Mouse (Mus musculus) hindlimb bud, embryonic 11.5 days (tissue): ENCODE data around the gene Mcoln2.

ENCODE experiments used
- DNase-seq: peaks from one replicate; pipeline ENCODE4 v3.0.0-alpha.2; 2012; ENCODE audit warnings: low read depth, low spot score; ENCODE audit errors: extremely low spot score

Mcoln2 gene

GRCm38 (mm10) chr3:146149156-146150057 is at the start of gene Mcoln2:
Gene Mcoln2 (plus strand): TSS chr3:146149833.
- DNase-seq: no peak

GRCm38 (mm10) chr3:146099925-146100324 is 49.7 kb upstream of the Mcoln2 start:
- DNase-seq: no peak

- no peak for DNase-seq
Measured at GRCm38 (mm10) chr3:146102049-146102448, 47.6 kb upstream of the Mcoln2 start.

DNA sequence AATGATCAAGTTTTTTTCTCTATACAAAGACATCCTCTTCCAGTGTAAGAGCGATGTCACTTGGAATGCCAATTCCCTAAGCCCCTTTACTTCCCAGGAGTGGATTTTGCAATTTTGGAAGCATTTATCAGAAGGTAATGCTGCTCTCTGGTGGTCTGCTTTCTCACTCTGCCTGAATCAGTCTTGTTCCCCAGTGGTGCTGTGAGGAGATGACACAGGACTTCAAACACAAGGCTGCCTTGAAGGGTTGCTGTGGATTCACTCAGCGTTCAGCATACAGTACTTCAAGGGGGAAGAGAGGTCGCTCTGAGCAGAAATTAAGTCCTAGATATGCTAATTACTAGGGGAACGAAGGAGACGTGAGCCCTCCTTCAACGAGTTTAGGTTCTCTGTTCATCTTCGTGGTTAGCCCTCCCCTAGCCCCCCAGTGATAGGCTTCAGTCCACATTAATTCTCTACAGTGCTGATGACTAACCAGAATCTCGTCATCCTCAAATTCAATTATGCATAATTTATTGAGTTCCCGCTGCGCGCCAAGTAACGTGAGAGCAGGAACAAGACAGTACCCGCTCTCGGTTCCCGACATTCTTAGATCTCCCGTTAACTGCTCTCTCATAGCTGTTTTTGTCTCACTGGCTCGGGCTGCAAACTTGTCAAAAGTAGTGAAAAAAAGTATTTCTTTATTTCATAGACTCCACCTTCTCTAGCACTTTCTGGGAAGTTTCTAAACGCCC is 42.4 kb upstream of the Mcoln2 start:
- DNase-seq: no peak

DNA sequence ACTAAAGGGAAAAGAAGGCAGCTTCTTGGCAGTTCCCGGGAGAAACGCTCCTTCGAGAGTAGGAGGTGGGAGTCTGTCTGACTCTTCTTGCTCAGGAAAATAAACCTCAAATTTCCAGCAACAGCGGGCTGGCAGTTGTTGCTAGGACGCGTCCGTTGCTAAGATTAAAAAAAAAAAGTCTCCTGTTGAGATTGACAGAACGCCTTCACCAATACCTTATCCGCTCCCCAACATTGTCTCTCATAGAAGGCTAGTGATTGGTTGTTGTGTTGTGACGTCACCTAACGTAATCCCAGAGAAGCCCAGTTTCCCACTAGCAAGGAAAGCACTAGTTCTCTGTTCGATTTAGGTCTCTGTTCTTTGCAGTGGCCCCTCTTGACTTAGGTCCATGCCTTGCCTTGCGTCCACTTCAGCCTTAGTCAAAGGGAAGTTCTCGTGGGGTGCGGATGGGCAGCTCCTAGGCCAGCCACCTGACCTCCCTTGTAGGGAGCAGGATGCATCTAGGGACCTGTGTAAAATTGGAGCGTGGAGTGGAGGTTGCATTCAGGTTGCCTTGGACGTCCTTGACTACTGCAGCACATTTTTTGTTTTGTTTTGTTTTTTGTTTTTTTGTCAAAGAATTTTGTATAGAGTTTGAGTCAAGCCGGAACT is 41.6 kb upstream of the Mcoln2 start, which contains the start of gene Wdr63:
TSS of gene Wdr63 (minus strand) at position 210 of the 651 bp plus-strand sequence.
- DNase-seq: peak; percentile 88

DNA sequence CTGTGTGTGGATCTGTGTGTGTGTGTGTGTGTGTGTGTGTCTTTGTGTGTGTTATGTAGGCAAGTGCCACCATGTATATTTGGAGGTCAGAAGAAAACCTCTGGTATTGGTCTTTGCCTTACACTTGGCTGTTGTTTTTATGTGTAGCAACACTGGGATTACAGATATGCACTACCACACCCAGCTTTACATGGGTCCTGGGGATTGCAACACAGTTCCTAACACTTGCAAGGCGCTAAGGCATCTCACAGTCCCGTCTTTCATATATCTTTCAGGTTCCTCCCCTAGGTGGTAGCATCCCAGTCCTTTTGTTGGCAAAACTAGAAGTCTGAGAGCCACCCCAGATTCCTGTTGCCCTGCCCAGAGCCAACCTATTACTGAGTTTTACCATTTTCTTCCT is 40.7 kb upstream of the Mcoln2 start:
- DNase-seq: no peak

- no peak for DNase-seq
Measured at GRCm38 (mm10) chr3:146110358-146110757, 39.3 kb upstream of the Mcoln2 start.

- no peak for DNase-seq
Measured at GRCm38 (mm10) chr3:146110916-146111315, 38.7 kb upstream of the Mcoln2 start.

DNA sequence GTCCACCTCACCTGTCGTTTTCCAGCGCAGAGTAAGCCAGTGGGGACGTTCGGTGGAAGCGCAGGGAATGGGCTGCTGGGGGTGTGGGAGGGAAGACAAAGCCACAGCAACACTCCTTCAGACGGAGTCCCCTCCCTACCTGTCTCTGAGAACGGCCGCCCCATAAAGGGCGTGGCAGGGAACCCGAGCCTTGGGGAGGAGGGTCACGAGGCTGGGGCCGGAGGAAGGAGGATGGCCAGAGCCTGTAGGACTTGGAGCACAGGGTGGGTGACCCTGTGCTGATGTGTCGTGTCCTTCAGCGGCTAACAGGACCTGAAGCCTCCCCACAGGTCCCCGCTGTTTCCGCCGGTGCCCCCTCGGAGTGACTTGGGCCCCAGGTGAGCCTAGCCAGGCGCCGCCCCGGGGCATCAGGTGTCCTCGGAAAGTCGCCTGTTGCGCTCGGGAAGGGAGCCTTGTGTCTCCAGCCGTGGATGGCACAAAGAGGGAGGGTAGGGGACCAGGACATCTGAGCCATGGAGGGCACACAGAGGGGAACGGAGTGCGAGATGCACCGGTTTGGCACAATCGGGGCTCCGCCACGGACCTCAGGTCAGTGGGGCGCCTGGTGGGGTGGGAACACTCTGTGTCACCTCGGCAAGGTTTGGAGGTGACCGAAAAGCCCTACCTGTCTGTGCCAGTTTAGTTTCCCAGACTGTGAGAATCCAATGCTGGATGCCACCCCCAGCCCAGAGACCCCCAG is 32.2 kb upstream of the Mcoln2 start, which contains the start of gene Mcoln3:
TSS of gene Mcoln3 (plus strand) at position 193 of the 739 bp plus-strand sequence.
- DNase-seq: no peak

DNA sequence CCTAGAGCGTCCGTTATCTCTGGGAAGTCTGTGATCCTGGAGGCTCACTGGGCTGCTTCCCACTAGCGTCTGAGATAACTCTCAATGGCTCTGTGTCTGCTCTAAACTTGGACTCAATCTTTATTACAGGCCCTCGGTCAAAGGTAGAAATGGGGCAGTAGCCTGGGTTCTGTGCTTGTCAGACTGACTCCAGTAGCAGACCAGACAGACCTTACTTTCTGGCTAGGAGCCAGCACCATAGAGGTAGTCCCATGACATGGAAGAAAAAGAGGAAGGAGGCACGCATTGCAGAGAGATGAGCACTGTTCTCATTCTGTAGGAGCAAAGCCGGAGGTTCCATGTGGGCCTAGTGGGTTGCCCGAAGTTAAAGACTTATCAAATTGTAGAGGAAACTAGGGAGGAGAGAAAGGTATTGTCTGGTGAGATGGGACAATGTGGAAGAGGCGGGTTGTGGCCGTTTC is 31.6 kb upstream of the Mcoln2 start:
- no peak for DNase-seq

DNA sequence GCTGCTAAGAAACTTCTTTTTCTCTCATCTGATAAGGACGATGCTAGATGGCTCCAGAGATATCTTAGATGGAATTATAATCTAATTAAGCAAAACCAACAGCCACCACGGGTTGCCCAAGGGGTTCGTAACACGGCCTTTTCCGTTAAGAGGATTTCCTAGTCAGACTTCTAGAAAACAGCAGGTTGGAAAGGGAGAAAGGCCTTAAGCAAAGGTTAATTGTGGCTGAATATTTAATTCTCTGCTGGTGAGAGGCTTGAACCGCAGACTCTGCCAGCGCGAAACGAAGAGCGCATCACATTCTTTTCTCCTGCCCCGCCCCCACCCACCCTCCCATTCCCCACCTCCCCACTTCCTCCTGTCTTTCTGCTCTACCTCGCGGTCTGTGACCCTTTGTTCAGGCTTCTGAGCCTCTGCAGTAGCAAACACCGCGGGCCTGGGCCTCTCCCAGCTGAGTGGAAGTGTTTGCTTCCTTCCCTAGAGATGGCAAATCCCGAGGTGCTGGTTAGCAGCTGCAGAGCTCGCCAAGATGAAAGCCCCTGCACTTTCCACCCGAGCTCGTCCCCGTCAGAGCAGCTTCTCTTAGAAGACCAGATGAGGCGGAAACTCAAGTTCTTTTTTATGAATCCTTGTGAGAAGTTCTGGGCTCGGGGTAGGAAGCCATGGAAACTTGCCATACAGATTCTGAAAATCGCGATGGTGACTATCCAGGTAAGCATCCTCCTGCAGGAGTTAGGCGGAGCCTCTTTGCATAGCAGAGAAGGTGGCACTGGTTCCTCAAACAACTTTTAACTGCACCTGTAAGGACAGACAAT is 28.1 kb upstream of the Mcoln2 start:
- DNase-seq: no peak

GRCm38 (mm10) chr3:146122125-146122420 is 27.6 kb upstream of the Mcoln2 start:
- DNase-seq: no peak

DNA sequence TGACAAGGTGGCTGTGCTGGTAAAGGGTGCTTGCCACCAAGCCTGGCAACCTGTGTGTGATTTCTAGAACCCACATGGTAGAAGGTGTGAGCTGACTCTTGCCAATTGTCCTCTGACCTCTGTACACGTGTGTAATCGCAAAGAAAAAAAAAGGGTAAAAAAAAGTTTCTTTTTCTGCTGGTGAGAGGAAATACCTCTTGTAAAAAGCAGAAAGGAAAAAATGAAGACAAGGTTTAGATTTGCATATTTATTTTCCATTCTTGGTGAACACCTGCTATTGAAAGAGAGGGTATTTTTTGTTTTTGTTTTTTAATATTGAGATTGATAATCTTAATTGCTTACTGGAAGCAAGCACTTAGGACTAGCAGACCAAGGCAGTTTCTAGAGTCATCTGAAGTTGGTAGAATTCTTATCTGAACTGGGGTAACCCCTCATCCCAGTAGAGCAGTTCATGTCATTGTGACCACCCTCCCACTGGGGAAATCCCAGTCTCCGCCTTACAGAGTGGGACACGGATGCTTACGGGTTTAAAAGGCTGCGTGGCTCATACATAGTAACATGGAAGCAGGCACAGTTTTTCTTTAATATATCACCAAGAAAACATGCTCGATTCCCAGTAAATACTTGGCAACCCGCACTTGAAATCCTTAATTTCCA is 26.7 kb upstream of the Mcoln2 start:
- DNase-seq: no peak

DNA sequence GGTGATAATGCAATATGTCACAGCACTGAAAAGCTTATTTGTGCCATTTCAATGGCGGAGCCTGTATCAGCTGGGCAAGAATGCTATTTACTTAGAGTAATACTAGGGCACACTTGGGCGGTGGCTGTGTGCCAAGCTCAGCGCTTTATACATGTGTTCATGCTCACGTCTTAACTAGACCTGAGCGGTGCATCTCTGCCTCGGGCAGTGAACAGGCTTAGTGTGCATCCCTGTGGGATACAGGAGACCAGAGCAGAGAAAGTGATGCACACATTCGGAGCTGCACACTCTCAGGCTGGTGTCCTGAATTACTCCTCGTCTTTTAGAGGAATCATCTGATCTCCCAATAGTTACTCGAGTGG is 26.2 kb upstream of the Mcoln2 start:
- DNase-seq: no peak

- DNase-seq: no peak
Measured at GRCm38 (mm10) chr3:146127205-146127604, 22.4 kb upstream of the Mcoln2 start.

- no peak for DNase-seq
Measured at GRCm38 (mm10) chr3:146134834-146135233, 14.8 kb upstream of the Mcoln2 start.

- DNase-seq: no peak
Measured at GRCm38 (mm10) chr3:146135417-146135816, 14.2 kb upstream of the Mcoln2 start.

DNA sequence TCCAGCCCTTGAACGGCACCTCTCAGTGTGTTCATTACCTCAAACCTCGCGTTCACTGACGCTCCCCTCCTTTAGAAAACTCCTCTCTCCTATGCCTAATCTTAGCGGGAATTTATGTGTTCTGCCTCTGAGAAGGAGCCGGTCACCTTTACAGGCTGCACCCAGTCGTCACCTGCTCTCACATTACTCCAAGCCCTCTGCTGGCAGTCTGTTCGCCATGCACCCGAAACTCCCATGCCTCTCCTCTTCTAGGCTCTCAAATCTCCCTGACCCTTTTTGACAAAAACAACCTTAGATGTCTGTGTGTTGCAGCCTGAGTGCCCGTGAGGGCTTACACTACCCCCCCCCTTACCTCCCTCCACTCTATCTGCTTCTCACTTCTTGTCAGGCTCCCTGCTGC is 13.2 kb upstream of the Mcoln2 start:
- no peak for DNase-seq

DNA sequence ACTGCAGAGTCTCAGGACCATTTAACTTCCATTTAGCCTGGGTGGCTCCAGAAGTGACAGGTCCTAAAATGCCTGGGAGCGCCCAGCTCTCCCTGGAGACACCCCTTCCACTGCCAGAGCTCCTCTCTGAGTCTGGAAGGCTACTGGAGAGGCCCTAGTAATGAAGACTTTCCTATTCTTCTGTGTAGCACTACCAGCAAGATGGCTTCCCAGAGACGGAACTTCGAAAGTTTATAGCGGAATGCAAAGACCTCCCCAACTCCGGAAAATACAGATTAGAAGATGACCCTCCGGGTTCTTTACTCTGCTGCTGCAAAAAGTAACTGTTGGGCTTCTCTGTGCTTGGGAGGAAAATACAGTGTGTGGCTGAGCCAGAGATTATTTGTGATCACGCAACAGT is 9.4 kb upstream of the Mcoln2 start:
- DNase-seq: no peak

DNA sequence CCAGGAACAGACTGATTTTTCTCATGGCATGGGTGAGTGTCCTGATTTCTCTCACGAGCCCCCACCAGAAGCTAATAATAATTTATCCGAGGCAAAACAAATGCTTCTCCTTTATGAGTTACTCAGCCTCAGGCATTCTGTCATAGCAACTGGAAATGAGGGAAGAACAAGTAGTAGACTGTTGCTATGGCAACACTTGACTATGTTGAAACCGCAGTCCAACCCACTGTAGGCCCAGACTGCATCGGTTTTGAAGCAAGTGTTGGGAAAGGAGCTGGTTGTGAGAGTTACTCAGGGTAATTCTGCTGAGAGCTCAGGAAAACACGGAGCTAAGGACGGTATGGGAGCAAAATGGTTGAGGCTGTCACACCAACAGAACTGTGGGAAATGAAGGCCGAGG is 7.1 kb upstream of the Mcoln2 start:
- no peak for DNase-seq
